Mouse (Mus musculus): Measurements from ENCODE around the gene Celsr2.

Celsr2 gene

DNA sequence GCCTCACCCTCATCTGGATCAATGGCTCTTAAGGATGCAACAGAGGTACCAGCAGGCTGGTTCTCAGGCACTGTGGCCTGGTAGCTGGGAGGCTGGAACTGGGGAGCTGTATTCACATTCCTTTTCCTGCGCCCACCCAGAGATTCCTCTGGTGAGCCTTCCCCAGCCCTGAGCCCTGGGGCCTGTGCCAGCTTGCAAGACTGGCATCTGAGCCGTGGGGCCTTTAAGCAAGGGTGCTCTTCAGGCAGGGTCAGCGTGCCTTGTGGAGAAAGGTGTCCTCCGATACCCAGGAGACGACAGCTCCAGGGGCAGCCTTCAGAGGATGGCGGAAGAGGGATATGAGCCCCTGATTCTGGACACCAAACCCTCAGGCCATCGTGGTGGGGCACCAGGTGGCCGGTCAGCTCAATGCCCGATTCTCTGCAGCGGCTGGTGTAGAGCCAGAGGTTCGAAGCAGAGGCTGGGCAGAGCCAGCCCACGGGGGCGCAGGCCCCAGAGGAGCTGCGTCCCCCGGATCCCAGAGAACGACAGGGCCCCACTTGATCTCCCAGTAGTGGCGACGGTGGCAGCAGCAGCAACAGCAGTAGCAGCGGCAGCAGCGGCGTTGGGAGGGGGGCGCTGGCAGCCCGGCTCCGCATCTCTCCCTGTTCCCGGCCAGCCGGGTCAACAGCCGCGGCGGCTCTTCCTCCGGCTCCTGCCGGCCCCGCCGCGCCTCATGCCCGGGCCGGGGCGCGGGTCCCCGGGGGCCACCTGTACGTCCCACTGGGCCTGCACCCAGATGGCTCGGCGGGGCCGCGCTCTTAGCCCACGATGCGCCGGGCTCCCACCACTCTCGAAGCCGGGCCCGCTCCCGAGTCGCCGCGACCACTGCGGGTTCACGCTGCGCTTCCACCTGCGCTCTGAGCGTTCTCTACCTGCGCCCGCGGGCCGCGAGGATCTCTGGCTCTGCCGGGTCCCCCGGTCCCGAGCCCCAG lies at the start of gene Celsr2:
TSS of gene Celsr2 (minus strand) at position 696 of the 974 bp plus-strand sequence.
- 3% methylated on average over 67 of the region's 67 CpGs for WGBS

DNA sequence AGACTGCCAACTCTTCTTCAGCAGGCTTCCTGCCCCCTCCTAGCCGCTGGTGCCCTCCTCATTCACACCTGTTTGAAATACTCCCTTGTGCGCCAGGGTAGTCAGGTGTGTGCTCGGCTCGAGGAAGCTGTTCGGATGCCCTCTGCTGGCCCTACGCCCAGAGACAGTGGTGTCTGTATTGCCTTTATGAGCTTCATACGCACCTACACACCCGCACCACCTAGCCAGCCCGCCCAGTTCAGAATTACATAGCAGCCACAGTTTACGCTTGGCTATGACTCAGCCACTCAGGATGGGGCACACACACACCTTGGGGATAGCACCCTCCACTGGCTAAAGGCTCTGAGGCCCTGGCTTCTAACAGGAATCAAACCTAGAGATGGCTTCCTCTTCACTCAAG lies 43.5 kb upstream of the Celsr2 start:
- 43% methylated on average over 10 of the region's 10 CpGs for WGBS

DNA sequence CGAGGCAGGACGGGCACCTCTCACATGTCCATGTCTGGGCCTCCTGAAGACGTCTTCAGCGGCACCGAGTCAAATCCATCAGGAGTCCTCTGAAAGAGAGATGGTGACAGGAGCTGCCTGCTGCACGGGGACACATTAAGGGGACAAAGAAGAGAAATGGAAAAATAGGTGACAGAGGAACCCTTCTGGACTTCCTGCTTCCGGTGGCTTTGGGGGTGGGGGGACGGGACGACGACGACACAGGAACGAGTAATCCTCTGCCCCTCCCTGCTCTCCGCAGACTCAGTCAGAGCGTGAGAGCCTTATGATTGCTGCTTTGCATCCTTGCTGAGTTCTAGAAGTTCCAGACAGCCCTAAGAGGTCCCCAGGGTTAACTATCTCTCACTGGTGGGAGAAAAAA lies 43.0 kb upstream of the Celsr2 start:
- WGBS, result 68% methylated on average over 14 of the region's 14 CpGs

DNA sequence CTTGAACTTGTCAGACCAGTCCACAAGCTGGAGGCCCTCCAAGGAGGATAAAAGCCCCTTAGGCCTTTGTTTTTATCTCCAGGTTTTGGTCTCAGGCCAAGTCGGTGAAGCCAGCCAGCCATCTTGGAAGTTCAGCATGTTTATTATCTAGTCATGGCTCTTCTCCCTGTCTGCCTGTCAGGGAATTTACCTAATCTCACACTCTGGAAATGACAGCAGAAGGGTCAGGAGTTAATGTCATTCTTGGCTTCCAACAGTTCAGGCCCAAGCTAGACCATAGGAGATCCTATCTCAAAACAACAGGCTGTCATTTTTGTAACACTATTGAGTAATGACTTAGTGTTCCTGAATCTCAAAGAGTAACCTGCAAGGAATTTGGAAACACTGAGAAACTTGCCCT lies 38.8 kb upstream of the Celsr2 start:
- WGBS, result 84% methylated on average over 1 of the region's 1 CpGs

DNA sequence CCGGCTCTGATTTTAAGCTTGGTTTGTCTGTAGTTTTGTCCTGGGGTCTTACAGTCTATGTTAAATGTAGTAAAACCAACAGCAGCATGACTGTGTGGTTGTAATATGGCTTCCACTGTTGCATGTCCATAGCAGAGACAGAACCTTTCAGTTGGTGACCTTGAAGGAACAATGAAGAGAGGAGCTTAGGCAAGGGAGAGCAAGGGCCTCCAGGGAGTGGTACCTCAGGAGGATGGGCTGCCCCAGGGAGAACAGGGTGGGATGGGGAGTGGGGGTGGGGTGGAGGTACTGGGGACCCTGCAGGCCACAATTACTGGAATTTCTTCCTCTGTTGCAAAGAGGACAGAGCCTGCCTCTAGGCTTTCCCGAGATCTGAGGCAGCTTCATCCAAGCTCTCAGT lies 36.6 kb upstream of the Celsr2 start:
- 85% methylated on average over 2 of the region's 2 CpGs for WGBS

DNA sequence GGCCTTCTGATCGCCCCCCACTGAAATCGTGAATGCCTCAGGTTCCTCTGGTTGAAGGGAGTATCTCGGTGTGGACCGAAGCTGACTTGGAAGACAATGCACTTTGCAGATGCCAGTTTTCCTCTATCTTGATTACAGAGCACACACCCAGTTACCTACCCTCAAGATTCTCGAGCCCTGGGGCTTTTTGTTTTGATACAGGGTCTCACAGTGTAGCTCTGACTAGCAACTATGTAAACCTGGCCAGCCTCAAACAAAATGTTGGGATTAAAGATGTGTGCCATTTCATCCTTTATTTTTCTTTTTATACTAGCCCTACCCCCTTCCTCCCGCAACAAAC lies 30.0 kb upstream of the Celsr2 start:
- 10% methylated on average over 6 of the region's 6 CpGs for WGBS

DNA sequence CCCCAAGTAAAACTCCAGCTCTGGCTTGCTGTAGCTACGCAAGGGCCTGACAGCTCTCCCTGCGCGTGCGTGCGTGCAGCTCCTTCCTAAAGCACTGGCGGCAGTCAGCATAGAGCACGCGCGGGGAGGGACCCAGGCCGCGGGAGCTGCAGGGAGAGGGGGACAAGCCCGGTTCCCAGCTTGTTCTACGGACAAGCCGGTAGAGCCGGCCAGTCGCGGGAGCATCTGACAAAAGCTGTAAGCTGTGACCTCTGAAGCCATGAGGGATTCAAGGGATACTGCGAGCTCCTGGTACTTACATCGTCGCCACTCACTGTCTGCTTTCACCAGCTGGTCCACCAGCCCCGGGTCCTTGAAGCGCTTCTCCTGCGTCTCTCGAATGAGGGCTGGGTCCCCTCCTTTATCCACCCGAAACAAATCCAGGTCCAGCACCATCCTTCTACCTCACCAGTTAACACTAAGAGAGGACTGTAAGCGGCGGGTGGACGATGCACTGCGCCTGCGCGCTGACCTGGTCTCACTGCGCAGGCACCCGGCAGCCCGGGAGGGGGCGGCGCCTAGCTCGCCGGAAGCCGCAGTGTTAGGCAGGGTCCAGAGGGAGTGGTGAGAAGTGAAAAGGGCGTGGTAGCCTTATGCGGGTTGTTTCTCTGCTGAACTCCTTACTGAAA lies 29.5 kb upstream of the Celsr2 start, which contains the start of gene Sars:
TSS of gene Sars (minus strand) at position 512 of the 668 bp plus-strand sequence.
- WGBS, result under 1% methylated on average over 41 of the region's 41 CpGs

DNA sequence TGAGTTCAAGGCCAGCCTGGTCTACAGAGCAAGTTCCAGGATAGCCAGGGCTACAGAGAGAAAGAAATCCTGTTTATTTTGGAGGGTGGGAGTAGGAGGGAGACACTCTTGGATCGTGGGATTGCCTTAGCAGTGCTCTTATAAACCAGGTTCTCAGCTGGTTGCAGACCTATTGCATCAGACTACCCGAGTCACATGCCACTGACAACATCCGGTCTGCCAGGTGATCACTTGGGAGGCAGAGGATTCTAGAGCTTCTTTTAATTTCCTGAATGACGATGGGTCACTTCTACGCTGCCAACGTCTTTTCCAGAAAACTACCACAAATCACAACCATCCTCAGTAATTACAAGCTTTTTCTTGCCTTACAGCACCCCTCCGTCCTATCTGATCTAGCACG lies 28.7 kb upstream of the Celsr2 start:
- 5% methylated on average over 8 of the region's 8 CpGs for WGBS

DNA sequence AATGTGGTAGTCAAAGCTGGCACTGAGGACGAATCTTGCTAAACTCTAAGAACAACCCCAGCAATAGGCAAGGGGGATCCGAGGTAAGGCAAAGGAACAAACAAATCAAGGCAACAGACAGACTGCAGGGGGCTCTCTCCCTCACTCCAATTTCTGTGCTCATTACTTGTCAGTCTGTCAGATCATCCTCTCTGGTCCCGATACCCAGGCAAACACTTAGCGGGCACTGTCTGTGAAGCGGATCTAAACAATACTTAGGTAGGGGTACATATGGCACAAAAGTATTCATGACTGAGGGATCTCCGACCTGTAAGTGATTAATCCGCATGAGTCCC lies 21.0 kb upstream of the Celsr2 start:
- WGBS, result 78% methylated on average over 7 of the region's 7 CpGs

DNA sequence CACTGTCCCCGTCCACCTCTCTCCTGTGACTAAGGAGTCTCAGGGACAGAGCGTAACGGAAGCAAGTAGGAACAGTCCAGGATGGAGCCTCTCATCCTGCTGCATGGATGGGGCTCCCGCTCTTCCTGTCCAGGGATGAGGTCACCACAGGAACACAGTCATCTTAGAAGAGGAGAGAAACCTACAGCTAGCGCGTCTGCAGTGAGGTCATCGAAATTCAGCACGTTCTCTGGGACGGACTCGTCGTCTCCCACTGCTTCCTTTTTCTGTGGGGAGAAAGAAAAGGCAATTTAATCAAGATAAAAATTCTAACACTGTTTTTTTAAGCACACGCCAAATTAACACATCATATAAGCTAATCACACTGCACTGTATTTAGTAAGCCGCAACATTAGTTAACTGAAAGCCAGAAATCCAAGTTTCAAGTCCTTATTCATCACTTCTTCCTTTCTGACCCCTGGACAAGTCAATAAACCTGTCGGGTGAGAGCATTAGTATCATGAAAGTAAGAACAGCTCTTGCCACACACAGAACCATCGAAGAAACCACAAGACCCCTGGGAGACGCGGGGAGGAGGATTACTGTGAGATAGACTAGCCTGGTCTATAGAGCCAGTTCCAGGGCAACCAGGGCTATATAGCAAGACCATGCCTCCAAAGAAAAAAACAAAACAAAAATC lies 20.5 kb upstream of the Celsr2 start:
- WGBS, result 73% methylated on average over 17 of the region's 17 CpGs

DNA sequence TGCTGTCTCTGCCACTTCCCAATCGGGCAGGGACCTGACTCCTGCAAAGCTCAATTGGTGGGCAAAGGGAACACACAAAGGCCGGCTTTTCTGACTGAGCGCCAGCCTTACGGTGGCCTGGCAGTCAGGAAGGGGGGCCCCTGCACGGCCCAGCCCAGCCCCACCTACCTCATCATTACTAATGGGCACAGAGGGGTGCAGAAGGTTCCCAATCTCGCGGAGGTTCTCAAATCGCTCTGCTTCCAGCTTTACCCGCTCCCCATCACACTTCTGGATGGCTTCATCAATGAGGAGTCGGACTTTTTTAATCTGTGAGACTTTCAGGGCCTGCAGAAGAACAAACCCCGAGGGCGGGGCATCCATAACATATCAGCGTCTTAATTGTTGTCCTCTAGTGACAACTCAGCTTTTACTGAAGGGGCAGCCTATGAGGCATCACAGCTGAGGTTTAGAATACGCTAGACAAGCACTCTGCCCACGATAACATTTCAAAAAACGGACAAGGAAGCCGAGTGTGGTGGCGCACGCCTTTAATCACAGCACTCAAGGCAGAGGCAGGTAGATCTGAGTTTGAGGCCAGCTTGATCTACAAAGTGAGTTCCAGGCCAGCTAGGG lies 18.6 kb upstream of the Celsr2 start:
- WGBS, result 56% methylated on average over 19 of the region's 19 CpGs

DNA sequence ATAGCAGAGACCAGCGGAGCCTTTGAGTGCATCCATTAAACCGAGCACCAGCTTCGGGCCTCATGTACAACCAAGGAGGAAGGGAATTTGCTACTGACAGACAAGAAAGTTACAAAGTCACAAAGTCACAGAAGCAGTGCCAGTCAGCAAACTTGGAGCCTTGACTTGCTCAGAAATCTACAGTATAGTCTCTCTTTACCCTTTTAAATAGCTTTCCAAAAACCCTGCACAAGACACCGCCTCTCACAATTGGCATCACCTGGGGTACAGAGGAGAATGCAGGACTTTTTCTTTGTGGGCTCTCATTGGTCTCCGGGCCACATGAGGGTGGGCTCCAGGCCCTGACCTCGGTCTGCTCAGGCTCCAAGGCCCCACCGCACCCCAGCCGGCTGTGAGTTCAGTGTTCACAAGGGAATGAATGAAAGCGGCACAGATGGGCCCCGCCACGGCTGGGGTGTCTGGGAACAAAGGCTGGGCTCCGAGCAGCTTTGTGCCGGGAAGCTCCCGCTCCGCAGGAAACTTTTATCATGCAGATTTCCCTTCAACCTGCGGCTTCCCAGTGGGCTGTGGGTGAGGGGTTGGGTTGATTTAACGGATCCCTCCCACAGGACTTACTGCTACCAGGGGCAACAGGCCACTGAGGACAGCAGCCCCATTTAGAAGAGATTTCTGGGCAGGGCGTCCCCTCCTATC lies 18.0 kb upstream of the Celsr2 start:
- WGBS, result 49% methylated on average over 18 of the region's 18 CpGs

DNA sequence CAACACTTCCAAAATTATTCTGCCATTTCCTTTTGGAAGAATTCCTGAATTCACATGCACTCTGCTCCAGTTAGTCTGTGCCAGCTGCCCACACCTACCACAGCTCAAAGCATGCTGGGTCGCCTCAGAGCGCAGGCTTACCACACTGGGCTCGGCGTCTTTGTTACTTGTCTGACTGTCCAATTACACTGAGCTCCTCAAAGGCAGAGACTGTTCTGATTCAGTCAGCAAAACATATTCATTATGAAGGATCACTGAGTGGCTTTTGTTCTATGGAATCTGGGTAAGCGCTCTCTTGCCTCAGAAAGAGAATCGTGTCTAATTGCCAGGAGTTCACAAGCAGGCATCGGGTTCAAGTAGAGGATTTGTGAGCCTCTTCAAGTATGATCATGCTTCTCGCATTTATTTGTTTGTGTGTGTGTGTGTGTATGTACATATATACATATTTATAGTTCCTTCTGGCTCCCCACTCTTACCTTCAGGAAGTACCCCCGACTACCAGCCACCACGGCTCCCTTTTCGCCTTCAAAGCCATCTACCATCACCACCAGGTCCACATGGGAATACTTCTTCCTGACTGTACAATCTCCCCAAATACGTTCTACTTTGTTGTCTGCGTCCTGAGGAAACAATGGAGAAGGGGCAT lies 17.3 kb upstream of the Celsr2 start:
- WGBS, result 43% methylated on average over 13 of the region's 13 CpGs

DNA sequence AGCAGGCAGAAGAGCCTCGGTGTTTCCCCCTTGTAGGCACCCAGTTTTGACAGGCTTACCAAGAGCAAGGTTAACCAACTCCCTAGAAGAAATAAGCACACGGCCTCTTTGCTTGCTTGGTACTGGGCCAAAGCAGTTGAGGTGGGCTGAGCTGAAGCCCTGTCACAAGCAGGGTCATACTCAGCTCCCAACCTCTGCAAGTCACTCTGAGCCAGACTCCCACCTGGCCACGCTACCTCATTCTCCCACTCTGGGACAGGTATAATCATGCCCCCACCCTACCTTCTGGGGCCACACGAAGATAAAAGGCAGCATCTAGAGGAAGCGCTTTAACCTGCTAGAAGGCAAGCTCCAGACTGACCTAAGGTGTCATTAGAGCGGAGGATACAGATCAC lies 10.3 kb upstream of the Celsr2 start:
- WGBS, result 75% methylated on average over 6 of the region's 6 CpGs

DNA sequence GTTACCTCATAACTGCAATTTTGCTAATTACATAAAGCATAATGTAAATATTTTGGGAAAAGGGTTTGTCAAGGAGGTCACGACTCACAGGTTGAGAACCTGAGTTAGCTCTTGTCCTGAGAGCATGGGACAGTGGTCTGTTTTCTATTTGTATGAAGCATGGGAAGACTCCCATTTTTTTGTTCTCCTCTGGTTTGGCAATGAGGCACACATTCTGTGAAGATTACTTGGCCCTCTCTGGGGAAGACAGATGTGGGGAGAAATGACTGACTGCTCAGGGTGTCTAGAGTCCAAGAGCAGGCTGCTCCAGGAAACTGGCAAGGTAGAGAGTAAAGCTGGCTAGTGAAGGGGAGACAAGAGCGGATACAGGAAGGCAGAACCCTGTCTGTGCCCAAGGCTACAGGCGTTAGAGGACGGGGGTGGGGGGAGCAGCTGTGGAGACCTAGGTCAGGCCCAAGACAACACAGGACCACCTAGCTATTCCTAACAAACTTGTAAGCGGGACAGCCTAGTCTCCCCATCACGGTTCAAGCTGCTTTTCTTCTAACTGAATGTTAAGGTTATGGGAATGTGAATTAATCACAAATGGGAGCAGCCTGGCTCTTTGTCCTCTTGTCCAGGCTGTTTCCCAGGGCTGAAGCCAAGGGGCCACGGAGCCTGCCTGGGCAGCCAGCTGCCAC lies 9.7 kb upstream of the Celsr2 start:
- WGBS, result 69% methylated on average over 7 of the region's 7 CpGs

DNA sequence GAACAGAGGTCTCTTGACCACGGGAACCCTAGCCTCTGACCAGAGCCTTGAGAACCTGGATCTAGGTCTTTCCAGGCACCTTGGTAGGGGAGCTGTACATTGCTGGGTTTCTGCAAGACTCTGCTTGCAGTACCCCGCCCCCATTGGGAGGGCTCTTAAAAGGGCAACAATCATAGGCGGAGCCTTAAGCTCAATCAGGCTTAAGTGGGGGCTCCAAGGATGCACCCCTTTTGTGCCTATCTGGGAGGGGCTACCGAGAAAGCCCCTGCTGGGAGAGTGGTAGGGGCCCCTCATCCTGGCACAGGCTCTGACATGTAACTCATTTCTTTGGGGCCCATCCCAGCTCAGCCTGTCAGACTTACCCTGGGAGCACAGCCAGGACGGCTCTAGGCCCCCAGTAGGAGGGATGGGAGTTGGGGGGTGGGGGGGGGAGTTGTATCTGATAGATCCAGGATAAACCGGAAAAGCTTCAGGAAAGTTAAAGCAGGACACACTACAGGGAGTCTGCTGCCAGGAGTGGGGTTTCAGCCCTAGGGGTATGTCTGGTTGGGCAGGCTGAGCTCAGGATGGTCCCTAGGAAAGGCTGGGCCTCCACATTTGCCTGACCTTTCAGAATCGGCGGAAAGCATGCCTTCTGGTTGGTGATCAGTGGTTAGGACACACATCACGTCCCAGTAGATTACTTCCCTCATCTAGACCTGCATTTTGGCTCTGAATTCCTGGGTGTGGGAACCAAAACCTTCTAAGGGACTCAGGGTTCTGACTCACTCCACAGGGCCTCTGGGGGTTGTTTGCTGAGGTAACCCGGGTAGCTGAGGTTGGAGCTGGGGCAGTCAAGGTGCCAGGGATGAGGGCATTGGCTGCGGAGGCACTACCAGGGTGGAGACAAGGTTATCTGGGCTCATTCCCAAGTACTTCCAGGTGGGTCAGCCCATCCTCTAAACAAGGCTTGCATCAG lies 8.8 kb upstream of the Celsr2 start:
- WGBS, result 22% methylated on average over 11 of the region's 11 CpGs

DNA sequence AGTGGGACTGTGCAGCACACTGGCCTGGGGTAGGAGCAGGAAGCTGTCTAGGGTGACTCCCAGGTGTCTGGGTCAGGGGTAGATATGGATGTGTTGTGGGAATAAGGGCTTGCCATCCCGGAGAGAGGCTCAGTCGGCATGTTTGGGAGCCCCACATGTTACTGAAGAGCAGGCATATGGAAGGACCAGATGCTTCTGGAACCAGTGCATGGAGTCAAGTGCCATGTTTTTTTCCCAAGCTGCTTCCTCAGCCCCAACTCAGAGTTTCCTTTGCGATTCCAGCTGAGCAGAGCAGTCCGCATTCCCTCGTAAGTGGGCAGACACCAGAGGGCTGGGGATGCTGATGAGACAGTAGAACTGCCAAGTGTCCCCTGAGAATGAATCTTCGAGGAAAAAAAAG lies 7.7 kb upstream of the Celsr2 start:
- WGBS, result 21% methylated on average over 6 of the region's 6 CpGs

DNA sequence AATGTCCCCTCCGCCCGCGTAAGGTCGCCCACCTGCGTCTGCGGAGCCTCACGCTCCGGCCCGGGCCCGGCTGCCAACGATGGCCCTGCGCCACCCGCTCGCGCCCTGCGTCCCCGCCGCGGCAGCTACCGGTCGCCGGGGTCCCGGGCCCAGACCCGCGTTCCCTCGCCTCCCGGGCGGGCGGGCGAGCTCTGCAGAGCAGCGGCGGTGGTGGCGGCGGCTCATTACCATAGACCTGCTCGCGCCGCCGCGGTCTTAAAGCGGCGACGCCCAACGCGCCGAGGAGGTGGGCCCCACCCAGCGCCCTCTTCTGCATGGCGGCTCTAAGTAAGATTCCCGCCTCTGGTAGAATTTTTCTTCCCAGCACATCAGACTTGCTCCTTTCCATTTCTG lies 475 bp upstream of the Celsr2 start:
- whole genome bisulfite sequencing, result under 1% methylated on average over 48 of the region's 48 CpGs

DNA sequence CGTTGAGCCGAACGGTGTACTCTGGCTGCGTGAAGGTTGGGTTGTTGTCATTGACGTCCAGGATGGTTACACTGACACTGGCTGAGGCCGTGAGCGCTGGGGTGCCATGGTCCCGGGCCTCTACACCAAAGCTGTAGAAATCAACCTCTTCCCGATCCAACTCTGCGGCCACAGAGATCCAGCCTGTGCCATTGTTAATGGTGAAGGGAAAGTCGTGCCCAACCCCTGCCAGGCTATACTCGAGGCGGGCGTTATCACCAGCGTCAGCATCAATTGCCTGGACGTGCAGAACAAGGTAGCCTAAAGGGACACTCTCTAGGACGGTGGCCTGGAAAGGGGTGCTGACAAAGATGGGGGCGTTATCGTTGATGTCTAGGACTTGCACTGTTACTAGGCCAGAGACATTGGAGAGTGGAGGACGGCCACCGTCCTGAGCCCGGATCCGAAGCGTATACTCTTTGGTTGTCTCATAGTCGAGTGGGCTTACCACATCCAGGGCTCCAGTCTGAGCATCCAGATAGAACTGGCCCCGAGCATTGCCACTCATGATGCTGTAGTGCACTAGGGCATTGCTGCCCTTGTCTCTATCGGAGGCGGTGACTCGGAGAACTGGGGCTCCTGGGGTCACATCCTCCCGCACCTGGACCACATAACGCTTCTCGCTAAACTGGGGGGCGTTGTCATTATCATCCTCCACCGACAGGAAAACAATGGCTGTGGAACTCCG lies 1.6 kb downstream of the Celsr2 start:
- WGBS, result 98% methylated on average over 35 of the region's 35 CpGs

Data from cerebral cortex, adult 2 months (tissue).